Mouse (Mus musculus) ovary, postnatal 36 days (tissue): ENCODE measurements at regions not wholly inside any gene's neighbourhood (a gene's known extent, or its start where the extent isn't known, plus 50 kb on each side); places are given as distances from the start of the nearest gene placed in this dataset.

Source experiments
- DNase-seq: peaks from one replicate; pipeline ENCODE4 v3.0.0; 2022; ENCODE audit warnings: low spot score, mixed read lengths

DNA sequence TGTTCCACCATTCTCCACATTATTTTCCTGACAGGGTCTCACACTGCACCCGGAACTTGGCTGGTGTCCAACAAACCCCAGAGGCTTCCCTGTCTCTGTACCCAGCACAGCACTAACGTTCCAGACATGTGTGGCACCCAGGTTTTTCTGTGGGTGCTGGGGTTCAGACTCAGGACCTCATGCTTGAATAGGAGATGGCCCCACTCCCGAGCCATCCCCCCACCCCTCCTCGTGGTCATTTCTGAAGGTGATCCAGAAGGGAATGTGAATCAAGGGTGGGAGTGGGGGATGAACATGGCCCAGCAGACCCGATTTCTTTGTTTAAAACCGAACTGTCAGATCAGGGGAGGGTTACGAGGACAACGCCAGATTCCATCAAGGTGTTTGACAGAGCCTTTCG, 245.6 kb downstream of the Tbc1d1 start:
- DNase-seq = no peak

DNA sequence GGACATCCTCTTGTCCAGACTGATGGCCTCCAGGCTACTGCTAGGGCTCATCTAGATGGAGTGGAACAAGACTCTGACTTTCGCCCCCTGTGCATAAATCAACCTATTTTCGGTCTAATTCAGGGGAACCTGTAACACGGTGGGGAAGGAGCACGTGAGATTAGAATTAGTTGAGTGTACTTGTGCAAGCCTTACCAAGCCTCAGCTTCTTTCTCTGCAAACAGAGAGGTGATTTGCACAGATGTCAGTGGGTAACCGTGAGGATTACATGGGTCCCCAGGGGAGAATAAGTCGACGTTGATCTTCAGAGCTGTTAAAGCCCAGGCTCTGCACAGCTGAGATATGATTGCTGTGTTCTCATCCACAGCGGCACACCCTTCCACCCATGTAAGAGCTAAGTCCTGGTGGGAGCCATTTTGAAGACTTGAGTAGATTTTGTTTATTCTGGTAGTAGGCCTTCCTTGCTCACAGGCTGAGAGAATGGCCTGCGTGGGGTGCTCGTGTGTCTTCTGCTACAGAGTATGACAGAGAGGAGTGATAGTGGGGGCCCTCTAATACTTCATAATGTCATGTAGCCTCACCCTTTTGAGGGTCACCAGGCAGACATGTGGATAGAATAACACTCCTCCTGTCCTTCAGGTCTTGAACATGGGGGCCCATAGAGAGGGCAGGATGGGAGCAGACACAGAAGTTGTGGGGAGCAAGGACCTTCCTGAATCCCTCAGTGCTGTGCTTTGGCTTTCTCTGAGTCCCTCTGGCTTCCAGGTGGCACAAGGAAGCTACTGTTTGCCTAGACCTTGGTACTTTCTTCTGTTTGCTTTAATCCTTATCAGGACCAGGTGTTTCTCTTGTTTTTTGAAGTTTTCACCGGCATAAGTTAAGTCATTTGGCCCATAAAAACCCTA, 247.2 kb downstream of the Tbc1d1 start:
- no peak for DNase-seq

- DNase-seq = no peak
Measured at GRCm38 (mm10) chr5:64403982-64404345, 247.9 kb downstream of the Tbc1d1 start.

DNA sequence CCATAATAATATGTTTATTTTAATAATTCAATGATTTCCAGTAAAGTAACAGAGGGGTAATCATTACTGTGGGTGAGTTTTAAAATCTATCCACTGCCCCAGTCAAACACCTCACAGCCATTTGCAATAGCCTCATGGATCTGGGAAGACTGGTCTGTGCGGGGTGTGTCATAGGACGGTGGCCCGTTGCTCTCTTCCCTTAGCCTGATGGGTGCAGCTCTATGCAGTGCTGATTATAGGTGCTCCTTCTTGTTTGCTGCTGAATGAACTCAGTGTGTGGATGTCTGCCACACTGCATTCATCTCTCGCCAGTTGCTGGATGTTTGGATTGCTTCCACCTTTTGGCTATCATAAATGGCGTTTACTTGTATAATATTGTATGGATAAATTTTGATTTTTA, 248.4 kb downstream of the Tbc1d1 start:
- DNase-seq = no peak

- DNase-seq = no peak
Measured at GRCm38 (mm10) chr5:64408938-64409337, 252.8 kb downstream of the Tbc1d1 start.

- no peak for DNase-seq
Measured at GRCm38 (mm10) chr5:64410621-64411020, 254.5 kb downstream of the Tbc1d1 start.

- DNase-seq = no peak
Measured at GRCm38 (mm10) chr5:64414519-64414918, 258.4 kb downstream of the Tbc1d1 start.

- DNase-seq = no peak
Measured at GRCm38 (mm10) chr5:64419395-64419794, 263.3 kb downstream of the Tbc1d1 start.

DNA sequence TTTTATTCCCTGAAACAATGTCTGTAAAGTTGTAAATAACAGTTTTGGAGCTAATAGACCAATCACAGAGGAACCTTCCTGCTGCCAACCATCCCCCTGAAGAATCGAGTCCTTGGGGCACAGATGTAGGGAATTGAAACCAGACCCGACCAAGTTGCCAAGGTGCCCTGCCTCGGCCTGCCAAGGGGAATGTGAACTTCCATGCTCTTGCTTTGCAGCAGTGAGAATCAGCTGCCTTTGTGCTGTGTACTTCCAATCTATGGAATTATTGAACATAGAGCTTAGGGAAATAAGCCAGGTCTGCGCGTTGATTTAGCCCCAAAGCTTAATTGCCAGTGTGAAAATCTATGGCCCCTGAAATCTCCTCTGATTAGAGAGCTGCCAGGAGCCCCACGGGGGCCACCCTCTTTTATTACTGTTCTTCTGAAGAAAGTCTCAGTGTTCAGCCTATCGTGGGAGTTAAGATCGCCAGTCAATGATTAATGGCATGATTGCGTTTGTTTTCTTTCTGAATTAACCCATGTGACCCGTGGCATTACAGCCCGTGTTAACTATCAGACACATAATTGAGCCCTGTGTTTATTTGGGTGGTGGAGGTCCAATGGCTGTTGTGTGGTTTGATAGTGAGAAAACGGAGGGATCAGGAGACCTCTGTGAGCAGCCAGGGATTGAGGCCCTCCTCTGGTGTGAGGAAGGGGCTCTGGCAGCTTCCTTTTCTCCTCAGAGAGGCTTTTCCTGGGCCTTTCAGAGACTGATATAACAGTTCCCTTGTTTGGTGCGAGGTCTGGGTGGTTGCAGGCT, 266.9 kb downstream of the Tbc1d1 start:
- no peak for DNase-seq

GRCm38 (mm10) chr5:64428822-64429221, 272.7 kb downstream of the Tbc1d1 start:
- DNase-seq = peak; percentile 16

- DNase-seq = no peak
Measured at GRCm38 (mm10) chr5:64430501-64430900, 274.4 kb downstream of the Tbc1d1 start.

DNA sequence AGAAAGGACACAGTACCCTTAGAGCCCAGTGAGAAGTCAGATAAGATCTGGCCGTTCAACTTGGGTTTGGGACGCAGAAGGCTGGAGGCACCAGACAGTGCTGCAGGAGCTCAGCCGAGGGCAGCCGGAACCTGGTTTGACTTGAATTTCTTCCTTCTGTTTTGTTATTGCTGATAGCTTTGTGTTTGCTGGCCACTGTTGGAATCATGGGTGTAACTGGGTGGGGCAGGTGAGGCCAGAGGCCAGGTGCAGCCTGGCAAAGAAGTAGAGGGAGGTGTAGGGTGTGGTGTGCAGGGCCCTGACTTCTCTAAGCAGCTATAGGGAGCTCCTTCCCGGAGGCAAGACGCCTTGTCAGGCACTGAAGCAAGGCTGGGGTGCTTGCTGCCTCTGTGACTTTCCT, 275.5 kb downstream of the Tbc1d1 start:
- DNase-seq = peak; percentile 5

DNA sequence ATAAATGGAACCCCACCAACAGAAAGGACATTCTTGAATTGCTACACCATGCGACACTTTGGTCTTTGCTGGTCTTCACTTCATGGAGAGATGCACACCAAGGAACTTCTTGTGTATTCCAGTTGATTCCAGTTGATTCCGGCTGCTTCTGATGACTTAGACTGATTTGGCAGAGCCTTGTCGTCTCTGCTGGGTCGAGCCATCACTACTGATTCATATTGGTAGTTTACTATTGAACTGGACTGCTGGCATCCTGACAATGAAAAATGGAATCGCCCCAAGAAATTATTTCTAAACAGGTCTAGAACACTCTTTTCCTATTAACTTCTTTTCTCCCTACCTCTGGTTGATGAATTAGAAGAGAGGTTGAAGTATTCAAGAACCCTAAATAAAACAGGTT, 277.7 kb downstream of the Tbc1d1 start:
- DNase-seq = no peak

DNA sequence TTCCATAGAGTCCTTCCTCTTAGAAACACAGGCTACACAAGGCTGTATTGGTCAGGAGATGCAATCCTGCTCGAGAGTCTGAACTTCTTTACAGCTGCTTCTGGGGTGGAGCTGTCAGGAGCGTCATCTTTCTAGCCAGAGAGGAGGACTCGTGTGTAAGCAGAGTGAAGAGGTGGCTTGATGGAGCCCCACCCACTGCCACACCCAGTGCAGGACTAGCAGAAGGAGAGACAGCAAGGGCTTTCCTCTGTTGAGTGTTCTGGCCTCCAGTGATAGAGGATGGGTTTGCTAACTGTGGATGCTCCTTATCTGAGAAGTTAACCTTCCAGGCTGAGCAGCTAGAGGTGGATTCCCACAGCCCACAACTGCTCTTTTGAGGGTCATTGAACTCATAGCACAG, 279.4 kb downstream of the Tbc1d1 start:
- no peak for DNase-seq

DNA sequence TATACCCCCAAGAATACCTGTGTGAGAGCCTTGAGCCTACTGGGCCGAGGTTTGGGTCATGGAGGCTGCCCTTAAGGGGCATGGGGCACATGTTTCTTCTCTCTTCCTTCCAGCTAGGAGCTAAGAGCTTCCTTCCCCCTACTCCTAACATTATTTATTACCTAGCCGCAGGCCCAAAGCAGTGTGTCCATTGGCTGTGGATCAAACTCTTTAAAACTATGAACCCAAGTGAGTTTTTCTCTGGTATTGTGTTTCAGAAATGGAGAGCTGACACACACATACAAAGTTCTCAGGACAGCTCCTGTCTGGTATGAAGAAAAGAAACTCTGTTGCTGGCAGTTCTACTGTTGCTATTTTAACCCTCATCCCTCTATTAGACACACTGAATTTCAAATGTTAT, 279.9 kb downstream of the Tbc1d1 start:
- DNase-seq = no peak

DNA sequence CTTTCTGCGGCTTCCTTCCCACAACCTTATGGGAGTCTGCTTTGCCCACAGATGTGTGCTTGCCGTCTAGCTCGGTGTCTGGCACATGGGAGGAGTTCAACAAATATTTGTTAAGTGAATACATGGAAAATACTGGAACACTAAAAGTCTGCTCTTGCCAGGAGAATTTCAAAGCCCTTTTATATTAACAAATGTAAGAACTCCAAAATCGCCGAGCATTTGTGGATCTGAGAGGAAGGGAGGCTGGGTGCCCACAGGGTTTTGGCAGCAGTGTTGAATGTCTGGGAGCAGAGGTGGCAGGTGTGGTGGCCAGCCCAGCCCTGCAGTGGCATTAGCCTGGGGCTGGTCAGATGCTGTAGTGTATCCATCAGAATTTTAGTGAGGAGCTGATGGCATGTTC, 281.6 kb downstream of the Tbc1d1 start:
- no peak for DNase-seq

DNA sequence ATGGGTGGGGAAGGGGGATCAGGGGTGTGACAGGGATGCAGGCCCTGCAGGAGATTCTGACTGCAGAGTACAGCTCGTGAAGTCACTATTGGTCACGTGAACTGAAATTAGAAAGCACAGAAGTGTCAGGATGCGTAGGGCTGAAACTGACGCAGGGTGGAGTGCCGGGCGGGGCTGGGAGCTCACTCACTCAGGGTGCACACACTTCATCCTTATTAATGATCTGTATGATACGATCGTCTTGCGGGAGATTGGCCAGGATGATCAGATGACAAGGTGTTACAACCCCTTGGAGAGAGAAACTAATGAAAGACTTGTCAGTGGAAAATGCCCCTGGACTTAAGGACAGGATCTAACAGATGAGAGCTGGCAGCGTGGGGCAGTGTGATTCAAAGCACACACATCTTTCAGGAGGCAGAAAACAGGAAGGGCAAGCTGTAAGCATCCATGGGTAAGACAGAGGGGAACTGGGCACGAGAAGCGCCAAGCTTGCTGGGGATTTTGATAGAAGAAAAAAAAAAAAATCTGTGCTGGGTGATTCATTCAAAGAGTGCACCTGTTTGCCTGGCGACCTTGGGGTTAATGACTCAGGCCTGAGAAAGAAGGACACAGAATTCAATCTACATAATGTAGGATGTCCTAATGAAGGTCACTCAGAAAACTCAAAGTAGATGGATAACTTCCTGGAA, 282.5 kb downstream of the Tbc1d1 start:
- DNase-seq = no peak

DNA sequence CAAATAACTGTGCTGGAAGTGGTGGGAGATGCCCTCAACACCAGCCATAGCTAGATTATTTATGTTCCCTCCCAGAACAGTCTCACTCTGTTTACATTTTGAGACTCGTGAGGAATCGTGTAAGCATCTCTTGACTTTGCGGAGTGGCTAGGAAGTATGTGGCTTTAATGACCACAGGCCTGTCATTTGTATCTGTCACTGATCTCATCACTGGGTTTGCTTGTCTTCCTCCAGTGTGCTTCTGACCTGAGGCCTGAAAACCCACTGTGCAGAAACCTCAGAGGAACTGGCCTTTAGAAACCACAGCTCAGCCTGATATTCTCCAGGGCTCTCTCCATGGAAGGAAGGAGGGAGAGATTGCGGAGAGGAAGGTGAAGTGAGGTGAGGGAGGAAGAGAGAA, 291.7 kb downstream of the Tbc1d1 start:
- DNase-seq = no peak

- DNase-seq = no peak
Measured at GRCm38 (mm10) chr5:64452668-64453334, 296.7 kb downstream of the Tbc1d1 start.

DNA sequence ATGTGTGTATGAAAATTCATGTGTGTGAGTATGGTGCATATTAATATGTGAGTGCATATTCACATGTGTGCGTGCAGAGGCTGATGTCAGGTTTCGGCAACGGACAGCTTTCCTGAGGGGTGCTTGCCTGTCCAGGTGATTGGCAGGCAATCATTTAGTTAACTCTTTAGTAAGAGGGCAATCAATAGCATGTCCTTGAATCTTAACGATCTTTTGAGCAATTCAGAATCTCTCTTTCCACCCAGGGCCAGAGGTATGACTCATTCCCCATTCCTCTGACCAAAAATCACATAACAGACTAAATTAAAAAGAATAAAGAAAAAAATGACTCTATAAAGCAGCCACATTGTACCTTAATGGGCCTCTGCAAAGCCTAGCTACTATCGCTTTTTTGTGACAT, 303.7 kb downstream of the Tbc1d1 start:
- DNase-seq = no peak

DNA sequence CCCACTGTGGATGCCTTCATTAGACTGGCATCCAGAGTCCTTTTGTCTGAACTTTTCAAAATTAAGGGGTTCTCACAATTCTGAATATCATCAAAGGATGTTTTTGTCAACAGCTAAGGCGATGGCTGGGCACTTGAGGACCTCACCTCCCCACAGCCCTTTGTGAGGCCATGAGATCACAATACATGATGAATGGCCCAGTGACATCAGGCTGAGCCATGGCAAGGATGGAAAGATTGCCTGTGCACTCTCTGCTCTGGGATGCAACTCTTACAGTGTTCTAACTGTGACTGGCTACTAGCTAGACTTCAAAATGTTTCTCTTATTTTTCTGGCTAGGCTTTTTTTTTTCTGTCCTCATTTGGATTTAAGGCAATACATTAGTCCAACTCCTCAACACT, 304.8 kb downstream of the Tbc1d1 start:
- no peak for DNase-seq

- DNase-seq = no peak
Measured at GRCm38 (mm10) chr5:64461592-64461991, 305.5 kb downstream of the Tbc1d1 start.
